Mouse (Mus musculus) intestine, embryonic 14.5 days (tissue): Measurements from ENCODE around the gene Ccdc105. TPM values are rescaled to one million over a fixed set of nuclear protein-coding genes. Genes with fewer than 3 reads are reported as not detected.

Experiments used
- ATAC-seq: fragments of 200-750 bp; cut with Nextera tagmentation; replicated peaks from 2 replicates; pipeline ENCODE4 v1.8.0; 2017; ENCODE audit warnings: low read depth, moderate number of reproducible peaks, moderate TSS enrichment, moderate library complexity; ENCODE audit not compliant: low FRiP score, low TSS enrichment
- DNase-seq: peaks from one replicate; pipeline ENCODE4 v3.0.0-alpha.2; 2018; ENCODE audit warnings: low spot score
- H3K27ac ChIP-seq: fragments of 300-500 bp; sonication (generic); 2 replicates; pipeline ENCODE4 v1.5.1; 2014; ENCODE audit warnings: low read depth, mild to moderate bottlenecking, control low read depth
- H3K27me3 ChIP-seq: fragments of 300-500 bp; sonication (generic); replicated peaks from 2 replicates; pipeline ENCODE4 v1.6.1; 2014; ENCODE audit warnings: low read length, control low read depth; ENCODE audit not compliant: control insufficient read depth, insufficient read depth
- H3K36me3 ChIP-seq: fragments of 300-500 bp; sonication (generic); 2 replicates; pipeline ENCODE4 v1.6.1; 2014; ENCODE audit warnings: low read length, control low read depth; ENCODE audit not compliant: control insufficient read depth, insufficient read depth
- H3K4me1 ChIP-seq: fragments of 300-500 bp; sonication (generic); replicated peaks from 2 replicates; pipeline ENCODE4 v1.6.1; 2014; ENCODE audit warnings: low read length, control low read depth, mixed read lengths; ENCODE audit not compliant: control insufficient read depth, insufficient read depth
- H3K4me2 ChIP-seq: fragments of 300-500 bp; sonication (generic); 2 replicates; pipeline ENCODE4 v1.6.1; 2014; ENCODE audit warnings: low read length
- H3K4me3 ChIP-seq: fragments of 300-500 bp; sonication (generic); 2 replicates; pipeline ENCODE4 v1.5.1; 2014; ENCODE audit warnings: low read depth, low read length, control low read depth, mixed read lengths
- H3K9ac ChIP-seq: fragments of 300-500 bp; sonication (generic); 2 replicates; pipeline ENCODE4 v1.6.1; 2014; ENCODE audit warnings: mild to moderate bottlenecking, low read length
- H3K9me3 ChIP-seq: fragments of 300-500 bp; sonication (generic); 2 replicates; pipeline ENCODE4 v1.6.1; 2016; ENCODE audit warnings: low read length, control low read depth; ENCODE audit not compliant: control insufficient read depth
- WGBS: fragments of 180-500 bp; shearing (Covaris S2); extraction: QIAGEN DNeasy Blood & Tissue Kit; methylation state at CpG from one replicate; pipeline ENCODE4 v1.1.7; 2014; 5-methylcytosine and 5-hydroxymethylcytosine counted together
- polyA plus RNA-seq: library from polyadenylated mRNA; unstranded; fragments of >200 nt; fragmentation: Nextera tagmentation; extraction: Ambion mirVana; gene quantifications from 2 replicates; pipeline ENCODE4 v1.2.1, GENCODE M21; 2014

Gene Ccdc105
- 0.11 TPM in 1 of 2 replicates, not detected in the other for polyA plus RNA-seq

GRCm38 (mm10) chr10:78752452-78753191 lies at the start of gene Ccdc105:
TSS of gene Ccdc105 (minus strand) at chr10:78753065.
- peak; percentile 90 for ATAC-seq
- Histone ChIP-seq H3K4me2 (peak within 1 kb of the TSS; percentile 83), H3K9me3 (no peaks in the 10 kb centered on the region), H3K36me3 (no peaks in the 10 kb centered on the region), H3K4me3 (peak within 1 kb of the TSS; percentile 51), H3K27me3 (no peaks in the 10 kb centered on the region), H3K9ac (peak within 1 kb of the TSS; percentile 55), H3K4me1 (peaks cover 7% of the 10 kb centered on the region; the same call in 1 of the 2 replicates), H3K27ac (peak within 1 kb of the TSS; percentile 64; the same call in 1 of the 2 replicates)
- peak; percentile 86 for DNase-seq
- 1% methylated on average over 60 of the region's 61 CpGs for WGBS

- ATAC-seq: no peak
- Histone ChIP-seq H3K4me2 (no peak overlapping the region), H3K9me3 (no peaks in the 10 kb centered on the region), H3K27ac (no peak overlapping the region), H3K4me1 (no peaks in the 10 kb centered on the region), H3K27me3 (no peaks in the 10 kb centered on the region), H3K36me3 (no peaks in the 10 kb centered on the region), H3K9ac (no peak overlapping the region), H3K4me3 (no peak overlapping the region)
- DNase-seq: no peak
- WGBS: 83% methylated on average over 2 of the region's 2 CpGs
Observed at GRCm38 (mm10) chr10:78801449-78801848, 48.6 kb upstream of the Ccdc105 start.

- whole genome bisulfite sequencing: 46% methylated on average over 1 of the region's 1 CpGs
Observed at GRCm38 (mm10) chr10:78790561-78790960, 37.7 kb upstream of the Ccdc105 start.

DNA sequence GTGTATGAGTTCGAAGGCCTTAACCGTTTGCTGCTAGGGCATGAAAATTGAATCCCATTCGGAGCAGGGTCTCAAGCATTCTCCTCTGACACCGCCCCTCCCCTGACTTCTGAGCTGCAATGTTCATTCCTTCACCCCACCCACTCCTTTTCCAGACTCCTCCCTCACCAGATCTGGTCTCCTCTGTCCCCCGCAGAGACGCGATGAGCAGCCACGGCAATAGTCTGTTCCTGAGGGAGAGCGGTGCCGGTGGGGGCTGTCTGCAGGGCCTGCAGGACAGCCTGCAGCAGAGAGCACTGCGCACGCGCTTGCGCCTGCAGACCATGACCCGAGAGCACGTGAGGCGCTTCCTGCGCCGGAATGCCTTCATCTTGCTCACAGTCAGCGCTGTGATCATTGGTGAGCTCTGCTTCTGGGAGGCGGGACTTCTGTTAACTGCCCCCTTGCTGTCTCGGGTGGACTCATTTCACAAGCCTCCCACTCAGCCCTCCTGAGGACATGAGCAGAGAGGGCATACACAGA lies 34.8 kb upstream of the Ccdc105 start:
- Histone ChIP-seq H3K27me3 (no peaks in the 10 kb centered on the region), H3K36me3 (no peaks in the 10 kb centered on the region), H3K9ac (peak overlapping the region; percentile 48), H3K27ac (peak overlapping the region; percentile 65), H3K4me3 (peak overlapping the region; percentile 46), H3K4me2 (peak overlapping the region; percentile 60), H3K4me1 (no peaks in the 10 kb centered on the region), H3K9me3 (no peaks in the 10 kb centered on the region)
- peak; percentile 93 for ATAC-seq
- peak; percentile 78 for DNase-seq
- WGBS: 4% methylated on average over 22 of the region's 22 CpGs

More at GRCm38 (mm10) chr10:78790561-78790960, 37.7 kb upstream of the Ccdc105 start:
- DNase-seq (no peak), ATAC-seq (no peak)
- Histone ChIP-seq H3K36me3 (no peaks in the 10 kb centered on the region), H3K9ac (no peak overlapping the region), H3K9me3 (no peaks in the 10 kb centered on the region), H3K4me1 (no peaks in the 10 kb centered on the region), H3K4me3 (no peak overlapping the region), H3K27ac (no peak overlapping the region), H3K4me2 (no peak overlapping the region), H3K27me3 (no peaks in the 10 kb centered on the region)

DNA sequence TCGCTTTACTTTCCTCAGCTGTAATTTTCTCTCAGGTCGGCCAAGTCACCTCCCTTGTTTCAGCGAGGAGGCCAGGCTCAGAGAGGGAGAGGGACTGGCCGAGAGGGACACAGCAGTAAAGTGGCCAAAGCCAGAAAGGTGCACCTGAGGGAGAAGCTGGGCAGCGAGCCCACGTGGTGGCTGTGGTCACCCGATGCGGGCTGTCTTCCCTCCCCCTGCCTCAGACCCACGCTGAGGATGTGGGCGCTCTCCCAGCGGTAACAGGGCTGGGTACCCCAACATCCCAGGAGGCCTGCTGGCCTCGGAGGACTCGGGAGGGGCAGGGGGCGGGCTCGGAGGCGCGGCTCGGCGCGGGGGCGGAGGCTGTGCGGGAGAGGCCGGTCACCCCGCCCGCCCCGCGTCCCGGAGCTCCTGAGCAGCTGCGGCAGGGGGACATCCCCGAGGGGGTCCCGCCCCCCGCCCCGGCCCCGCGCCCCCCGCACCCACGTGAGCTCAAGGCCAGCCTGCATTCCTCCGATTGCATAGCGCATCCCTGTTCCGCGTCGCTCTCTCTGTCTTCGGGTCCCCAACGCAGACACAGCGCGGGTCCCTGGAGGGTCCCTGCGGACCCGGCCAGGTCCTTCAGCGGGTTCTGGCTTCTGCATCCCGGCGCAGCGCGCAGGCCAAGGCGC lies 27.3 kb upstream of the Ccdc105 start, which contains the start of gene Slc1a6:
Slc1a6 (plus strand) TSS at position 516 of the 671 bp plus-strand sequence.
- Histone ChIP-seq H3K27me3 (no peaks in the 10 kb centered on the region), H3K9me3 (no peaks in the 10 kb centered on the region), H3K4me2 (peak within 1 kb of the TSS; percentile 89), H3K27ac (no peak within 1 kb of the TSS), H3K4me3 (peak within 1 kb of the TSS; percentile 43), H3K9ac (peak within 1 kb of the TSS; percentile 60), H3K36me3 (no peaks in the 10 kb centered on the region), H3K4me1 (peaks cover 6% of the 10 kb centered on the region; the same call in 1 of the 2 replicates)
- DNase-seq: peak; percentile 61
- under 1% methylated on average over 47 of the region's 54 CpGs for WGBS
- peak; percentile 61 for ATAC-seq

DNA sequence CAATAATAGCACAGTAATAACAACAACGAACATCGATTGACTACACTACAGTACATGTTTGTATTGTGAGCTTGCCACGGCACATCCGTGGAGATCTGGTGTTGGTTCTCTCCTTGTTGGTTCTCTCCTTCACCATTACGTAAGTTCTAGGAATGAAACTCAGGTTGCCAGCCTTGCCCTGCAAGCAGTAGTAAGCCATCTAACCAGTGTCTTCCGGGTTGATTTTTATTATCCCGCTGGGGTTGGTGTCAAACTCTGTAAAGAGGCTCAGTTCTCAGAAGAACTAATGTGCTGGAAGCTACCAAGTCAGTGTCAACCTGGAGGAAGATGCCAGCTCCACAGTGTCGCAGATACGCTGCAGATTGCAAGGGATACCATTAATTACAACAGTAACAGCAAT lies 26.7 kb upstream of the Ccdc105 start:
- Histone ChIP-seq H3K36me3 (no peaks in the 10 kb centered on the region), H3K4me2 (peak overlapping the region; percentile 89), H3K4me1 (peaks cover 6% of the 10 kb centered on the region; the same call in 1 of the 2 replicates), H3K4me3 (peak overlapping the region; percentile 43), H3K27ac (no peak overlapping the region), H3K9me3 (no peaks in the 10 kb centered on the region), H3K27me3 (no peaks in the 10 kb centered on the region), H3K9ac (peak overlapping the region; percentile 60)
- ATAC-seq: peak; percentile 30
- 54% methylated on average over 9 of the region's 9 CpGs for WGBS
- DNase-seq: no peak

DNA sequence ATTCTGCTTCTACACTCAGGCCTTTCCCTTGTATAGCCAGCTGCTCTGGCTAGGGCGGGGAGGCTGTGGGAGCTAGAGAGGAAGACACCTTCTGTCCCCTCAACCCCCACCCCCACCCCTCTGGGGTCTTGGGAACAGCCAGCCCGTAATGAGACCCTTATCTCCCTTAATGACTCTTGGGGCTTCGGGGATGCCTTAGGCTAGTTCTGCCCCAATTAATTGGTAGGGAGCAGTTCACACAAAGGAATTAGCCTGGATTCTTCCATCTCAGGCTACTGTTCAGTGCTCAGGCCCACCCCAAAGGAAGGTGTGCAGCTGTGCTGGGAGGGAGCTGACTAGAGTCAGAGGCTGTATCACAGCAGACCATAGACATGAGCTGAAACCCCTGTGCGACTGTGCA lies 23.0 kb upstream of the Ccdc105 start:
- Histone ChIP-seq H3K4me2 (no peak overlapping the region), H3K9me3 (no peaks in the 10 kb centered on the region), H3K4me1 (peaks cover 4% of the 10 kb centered on the region; the same call in 1 of the 2 replicates), H3K27ac (no peak overlapping the region), H3K9ac (no peak overlapping the region), H3K4me3 (no peak overlapping the region), H3K36me3 (no peaks in the 10 kb centered on the region), H3K27me3 (no peaks in the 10 kb centered on the region)
- WGBS: 56% methylated on average over 4 of the region's 4 CpGs
- DNase-seq (no peak), ATAC-seq (no peak)

DNA sequence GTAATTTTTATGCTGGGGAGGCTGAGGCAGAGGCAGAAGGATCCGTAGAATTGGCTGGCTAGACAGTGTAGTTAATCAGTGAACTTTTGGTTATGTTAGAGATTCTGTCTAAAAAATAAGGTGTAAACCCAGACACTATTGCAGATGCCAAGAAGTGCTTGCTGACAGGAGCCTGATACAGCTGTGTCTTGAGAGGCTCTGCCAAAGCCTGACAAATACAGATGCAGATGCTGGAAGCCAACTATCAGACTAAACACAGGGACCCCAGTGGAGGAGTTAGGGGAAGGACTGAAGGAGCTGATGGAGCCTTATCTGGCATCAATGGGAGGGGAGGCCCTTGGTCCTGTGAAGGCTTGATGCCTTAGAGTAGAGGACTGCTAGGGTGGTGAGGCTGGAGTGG lies 12.7 kb upstream of the Ccdc105 start:
- ATAC-seq (no peak), DNase-seq (no peak)
- Histone ChIP-seq H3K27me3 (no peaks in the 10 kb centered on the region), H3K4me3 (no peak overlapping the region), H3K4me2 (no peak overlapping the region), H3K4me1 (no peaks in the 10 kb centered on the region), H3K27ac (no peak overlapping the region), H3K9me3 (no peaks in the 10 kb centered on the region), H3K9ac (no peak overlapping the region), H3K36me3 (no peaks in the 10 kb centered on the region)
- WGBS: 71% methylated on average over 1 of the region's 1 CpGs
